Mouse (Mus musculus): ENCODE measurements around the gene Btk. TPM values are rescaled to one million over a fixed set of nuclear protein-coding genes. Genes with fewer than 3 reads are reported as not detected.

Gene Btk
- polyA plus RNA-seq, 1 experiment from 2014 or later: 0.84 TPM

- no peaks in the 10 kb centered on the region for H3K9me3 ChIP-seq (ENCODE audit: low read depth, low read length)
- no peaks in the 10 kb centered on the region for H3K27me3 ChIP-seq (ENCODE audit: insufficient read depth, low read length)
- H3K4me1 ChIP-seq (ENCODE audit: insufficient read depth): no peaks in the 10 kb centered on the region
- no peaks in the 10 kb centered on the region for H3K36me3 ChIP-seq (ENCODE audit: insufficient read depth)
- 81% methylated on average over 14 of the region's 14 CpGs for WGBS
- H3K9ac ChIP-seq: no peak overlapping the region
- H3K4me2 ChIP-seq: no peak overlapping the region
- ATAC-seq (ENCODE audit: insufficient read depth) (no peak), DNase-seq (no peak)
- no peak for TF ChIP-seq CTCF (IDR thresholded peaks at IDR 0.05; ENCODE audit: low read depth)
- H3K27ac ChIP-seq (ENCODE audit: low read depth): no peak overlapping the region
- no peak overlapping the region for H3K4me3 ChIP-seq (ENCODE audit: low read depth, low read length)
These were observed 2.7 kb downstream of the Btk start for GRCm38 (mm10) chrX:134580528-134581305.

GRCm38 (mm10) chrX:134577896-134578295, 5.5 kb downstream of the Btk start:
- Histone ChIP-seq H3K36me3 (ENCODE audit: insufficient read depth) (no peaks in the 10 kb centered on the region), H3K4me1 (ENCODE audit: insufficient read depth) (no peaks in the 10 kb centered on the region), H3K27me3 (ENCODE audit: insufficient read depth, low read length) (no peaks in the 10 kb centered on the region), H3K9me3 (ENCODE audit: low read depth, low read length) (no peaks in the 10 kb centered on the region), H3K4me3 (ENCODE audit: low read depth, low read length) (no peak overlapping the region), H3K4me2 (no peak overlapping the region), H3K27ac (ENCODE audit: low read depth) (no peak overlapping the region), H3K9ac (no peak overlapping the region)
- DNase-seq: no peak
- no peak for ATAC-seq (ENCODE audit: insufficient read depth)
- 85% methylated on average over 4 of the region's 4 CpGs for WGBS
- TF ChIP-seq CTCF (IDR thresholded peaks at IDR 0.05; ENCODE audit: low read depth): no peak

- no peaks in the 10 kb centered on the region for H3K4me1 ChIP-seq (ENCODE audit: insufficient read depth)
- H3K9ac ChIP-seq: no peak overlapping the region
- no peak for TF ChIP-seq CTCF (IDR thresholded peaks at IDR 0.05; ENCODE audit: low read depth)
- no peak for DNase-seq
- 74% methylated on average over 8 of the region's 8 CpGs for WGBS
- no peak overlapping the region for H3K4me3 ChIP-seq (ENCODE audit: low read depth, low read length)
- H3K4me2 ChIP-seq: no peak overlapping the region
- H3K27ac ChIP-seq (ENCODE audit: low read depth): no peak overlapping the region
- no peak for ATAC-seq (ENCODE audit: insufficient read depth)
- H3K36me3 ChIP-seq (ENCODE audit: insufficient read depth): no peaks in the 10 kb centered on the region
- H3K9me3 ChIP-seq (ENCODE audit: low read depth, low read length): no peaks in the 10 kb centered on the region
- H3K27me3 ChIP-seq (ENCODE audit: insufficient read depth, low read length): no peaks in the 10 kb centered on the region; the same call in 1 of the 2 replicates
These were observed 16.7 kb downstream of the Btk start for GRCm38 (mm10) chrX:134566536-134567222.

DNA sequence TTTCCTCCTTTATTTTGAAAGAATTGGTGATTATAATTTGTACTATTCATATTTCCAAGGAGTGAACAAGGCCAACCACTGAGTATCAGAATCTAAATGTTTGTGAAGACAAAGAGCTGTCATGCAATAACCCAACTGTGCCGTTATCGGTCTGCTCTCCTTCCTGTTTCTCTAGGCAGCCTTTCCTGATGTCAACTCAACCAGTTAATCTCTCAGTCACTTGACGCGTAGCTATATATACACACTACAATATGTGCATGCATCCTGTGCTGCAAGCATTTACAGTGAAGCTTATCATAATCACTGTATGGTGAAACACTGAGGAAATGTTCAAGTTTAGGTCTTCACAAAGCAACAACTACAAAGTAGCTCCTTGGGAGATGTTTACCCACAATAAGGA, 19.0 kb downstream of the Btk start:
- 61% methylated on average over 4 of the region's 4 CpGs for WGBS
- H3K9me3 ChIP-seq (ENCODE audit: low read depth, low read length): no peaks in the 10 kb centered on the region
- ATAC-seq (ENCODE audit: insufficient read depth): no peak
- H3K4me2 ChIP-seq: no peak overlapping the region
- DNase-seq: no peak
- no peaks in the 10 kb centered on the region; the same call in 1 of the 2 replicates for H3K27me3 ChIP-seq (ENCODE audit: insufficient read depth, low read length)
- no peaks in the 10 kb centered on the region for H3K36me3 ChIP-seq (ENCODE audit: insufficient read depth)
- H3K27ac ChIP-seq (ENCODE audit: low read depth): no peak overlapping the region
- H3K4me1 ChIP-seq (ENCODE audit: insufficient read depth): no peaks in the 10 kb centered on the region
- H3K4me3 ChIP-seq (ENCODE audit: low read depth, low read length): no peak overlapping the region
- no peak for TF ChIP-seq CTCF (IDR thresholded peaks at IDR 0.05; ENCODE audit: low read depth)
- H3K9ac ChIP-seq: no peak overlapping the region

GRCm38 (mm10) chrX:134554425-134554824, 28.9 kb downstream of the Btk start:
- 63% methylated on average over 6 of the region's 6 CpGs for WGBS
- Histone ChIP-seq H3K9ac (no peak overlapping the region), H3K27ac (ENCODE audit: low read depth) (no peak overlapping the region), H3K4me3 (ENCODE audit: low read depth, low read length) (no peak overlapping the region), H3K4me1 (ENCODE audit: insufficient read depth) (no peaks in the 10 kb centered on the region), H3K4me2 (no peak overlapping the region), H3K27me3 (ENCODE audit: insufficient read depth, low read length) (no peaks in the 10 kb centered on the region), H3K36me3 (ENCODE audit: insufficient read depth) (no peaks in the 10 kb centered on the region), H3K9me3 (ENCODE audit: low read depth, low read length) (no peaks in the 10 kb centered on the region)
- ATAC-seq (ENCODE audit: insufficient read depth) (no peak), DNase-seq (no peak)
- no peak for TF ChIP-seq CTCF (IDR thresholded peaks at IDR 0.05; ENCODE audit: low read depth)

GRCm38 (mm10) chrX:134553326-134553725, 30.0 kb downstream of the Btk start:
- 93% methylated on average over 2 of the region's 4 CpGs for WGBS
- H3K9ac ChIP-seq: no peak overlapping the region
- H3K4me2 ChIP-seq: no peak overlapping the region
- no peak for TF ChIP-seq CTCF (IDR thresholded peaks at IDR 0.05; ENCODE audit: low read depth)
- H3K4me1 ChIP-seq (ENCODE audit: insufficient read depth): no peaks in the 10 kb centered on the region
- no peak overlapping the region for H3K27ac ChIP-seq (ENCODE audit: low read depth)
- DNase-seq (no peak), ATAC-seq (ENCODE audit: insufficient read depth) (no peak)
- no peak overlapping the region for H3K4me3 ChIP-seq (ENCODE audit: low read depth, low read length)
- H3K27me3 ChIP-seq (ENCODE audit: insufficient read depth, low read length): no peaks in the 10 kb centered on the region
- no peaks in the 10 kb centered on the region for H3K36me3 ChIP-seq (ENCODE audit: insufficient read depth)
- H3K9me3 ChIP-seq (ENCODE audit: low read depth, low read length): no peaks in the 10 kb centered on the region

- Histone ChIP-seq H3K27ac (ENCODE audit: low read depth) (no peak overlapping the region), H3K36me3 (ENCODE audit: insufficient read depth) (no peaks in the 10 kb centered on the region), H3K4me3 (ENCODE audit: low read depth, low read length) (no peak overlapping the region), H3K9ac (no peak overlapping the region), H3K9me3 (ENCODE audit: low read depth, low read length) (no peaks in the 10 kb centered on the region), H3K4me1 (ENCODE audit: insufficient read depth) (no peaks in the 10 kb centered on the region), H3K27me3 (ENCODE audit: insufficient read depth, low read length) (no peaks in the 10 kb centered on the region), H3K4me2 (no peak overlapping the region)
- WGBS: 13% methylated on average over 5 of the region's 5 CpGs
- peak; percentile 49; the same call in 1 of the 2 replicates for ATAC-seq (ENCODE audit: insufficient read depth)
- TF ChIP-seq CTCF (IDR thresholded peaks at IDR 0.05; ENCODE audit: low read depth): peak; percentile 58
- DNase-seq: peak; percentile 85
These were observed 32.5 kb downstream of the Btk start for GRCm38 (mm10) chrX:134550903-134551302.
